8 mouse cellular contexts compared by ENCODE assay signal in the genomic region with DNA sequence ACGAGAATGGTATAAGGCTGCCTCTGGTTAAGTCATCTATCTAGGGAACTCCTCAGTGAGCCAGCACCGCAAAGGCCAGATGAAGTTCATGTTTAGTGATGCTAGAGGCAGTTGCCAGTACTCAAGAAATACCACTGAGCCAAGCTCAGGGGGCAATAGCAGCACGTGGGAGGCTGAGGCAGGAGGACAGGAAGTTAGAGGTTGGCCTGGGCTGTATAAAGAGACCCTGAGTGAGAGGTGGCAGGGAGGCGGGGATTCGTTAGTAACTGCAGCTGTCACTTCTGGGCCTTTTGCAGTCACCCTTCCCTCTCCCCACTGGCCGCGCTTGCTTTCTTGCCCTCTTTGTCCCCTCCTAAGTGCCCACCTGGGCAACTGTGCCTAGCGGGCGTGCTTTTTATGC. TPM values are rescaled to one million over a fixed set of nuclear protein-coding genes. Genes with fewer than 3 reads are reported as not detected.
DNase-seq lines count a peak whose midpoint lies in the region; ATAC-seq and TF ChIP-seq lines count a peak whose summit lies in the region.

No protein-coding gene starts in this region.

- peak overlapping the region; percentile 27 for H3K4me3 ChIP-seq in lung, embryonic 14.5 days (ENCODE audit: low read depth, low read length)
- H3K4me3 ChIP-seq in intestine, postnatal 0 days (ENCODE audit: low read depth, low read length): peak overlapping the region; percentile 34
- peak overlapping the region; percentile 44 for H3K4me3 ChIP-seq in neural tube, embryonic 15.5 days (replicated peaks)

- H3K4me2 ChIP-seq in lung, embryonic 14.5 days: peak overlapping the region; percentile 89
- H3K4me2 ChIP-seq in intestine, postnatal 0 days (replicated peaks; ENCODE audit: low read depth): peak overlapping the region; percentile 69
- H3K4me2 ChIP-seq in neural tube, embryonic 15.5 days: peak overlapping the region; percentile 92

- H3K27me3 ChIP-seq in lung, embryonic 14.5 days (ENCODE audit: insufficient read depth, low read length): no peaks in the 10 kb centered on the region
- no peaks in the 10 kb centered on the region for H3K27me3 ChIP-seq in intestine, postnatal 0 days (replicated peaks; ENCODE audit: control insufficient read depth, insufficient read depth, low read length)
- peaks cover 28% of the 10 kb centered on the region for H3K27me3 ChIP-seq in neural tube, embryonic 15.5 days (replicated peaks)

- DNase-seq in lung, embryonic 14.5 days: peak; percentile 19
- no peak for DNase-seq in lung, postnatal 36 days
- DNase-seq in embryo, embryonic 11 days: peak; percentile 52
- DNase-seq in right cerebral cortex, postnatal 25 days: no peak
- no peak for DNase-seq in spleen, postnatal 36 days (ENCODE audit: low spot score in 2 of 2)
- no peak for DNase-seq in layer of hippocampus, adult 8-10 months (ENCODE audit: low spot score in 2 of 2)

- TF ChIP-seq CTCF in lung, embryonic 14.5 days (IDR thresholded peaks at IDR 0.05; ENCODE audit: low read depth): no peak
- no peak for TF ChIP-seq CTCF in intestine, postnatal 0 days (IDR thresholded peaks at IDR 0.05; ENCODE audit: low read depth)

- H3K4me1 ChIP-seq in lung, embryonic 14.5 days (ENCODE audit: insufficient read depth): peaks cover 10% of the 10 kb centered on the region
- 0 out of 2 replicates have a peak, but pooled peaks cover 7% of the 10 kb centered on the region for H3K4me1 ChIP-seq in intestine, postnatal 0 days (replicated peaks; ENCODE audit: control insufficient read depth, insufficient read depth, low read length)
- H3K4me1 ChIP-seq in neural tube, embryonic 15.5 days: peaks cover 44% of the 10 kb centered on the region

- WGBS in lung, embryonic 14.5 days: 17% methylated on average over 9 of the region's 9 CpGs
- WGBS in intestine, postnatal 0 days: 24% methylated on average over 9 of the region's 9 CpGs
- 12% methylated on average over 9 of the region's 9 CpGs for WGBS in neural tube, embryonic 15.5 days

- H3K9ac ChIP-seq in lung, embryonic 14.5 days: peak overlapping the region; percentile 18
- H3K9ac ChIP-seq in intestine, postnatal 0 days (ENCODE audit: low read depth, low read length): no peak overlapping the region
- peak overlapping the region; percentile 14; the same call in 1 of the 2 replicates for H3K9ac ChIP-seq in neural tube, embryonic 15.5 days (replicated peaks)

- H3K9me3 ChIP-seq in lung, embryonic 14.5 days (ENCODE audit: low read depth, low read length): no peaks in the 10 kb centered on the region
- no peaks in the 10 kb centered on the region for H3K9me3 ChIP-seq in intestine, postnatal 0 days (ENCODE audit: control insufficient read depth)
- no peaks in the 10 kb centered on the region for H3K9me3 ChIP-seq in neural tube, embryonic 15.5 days (replicated peaks)

- ATAC-seq in lung, embryonic 14.5 days (ENCODE audit: insufficient read depth): peak; percentile 1; the same call in 1 of the 2 replicates
- no peak for ATAC-seq in intestine, postnatal 0 days
- no peak for ATAC-seq in neural tube, embryonic 15.5 days (ENCODE audit: low FRiP score)

- H3K27ac ChIP-seq in lung, embryonic 14.5 days (ENCODE audit: low read depth): no peak overlapping the region
- no peak overlapping the region for H3K27ac ChIP-seq in intestine, postnatal 0 days (ENCODE audit: low read depth, low read length)
- H3K27ac ChIP-seq in neural tube, embryonic 15.5 days (replicated peaks): no peak overlapping the region

- H3K36me3 ChIP-seq in lung, embryonic 14.5 days (ENCODE audit: insufficient read depth): peaks cover 25% of the 10 kb centered on the region
- H3K36me3 ChIP-seq in intestine, postnatal 0 days (ENCODE audit: control insufficient read depth, insufficient read depth): peaks cover 19% of the 10 kb centered on the region; the same call in 1 of the 2 replicates
- peaks cover 18% of the 10 kb centered on the region for H3K36me3 ChIP-seq in neural tube, embryonic 15.5 days

RNA-seq across cellular contexts. Expression of gene Rbm38, which starts 1.0 kb away (rescaled TPM):
- polyA plus RNA-seq in lung, embryonic 14.5 days (2014; fragmentation: Nextera tagmentation; extraction: Ambion mirVana): 45.6 and 45.8 TPM in 2 replicates
- 39.0 and 39.8 TPM in 2 replicates for polyA plus RNA-seq in intestine, postnatal 0 days (2015; fragmentation: Nextera tagmentation; extraction: Ambion mirVana)
- 11.5 and 22.7 TPM in 2 replicates for polyA plus RNA-seq in neural tube, embryonic 15.5 days (2015; fragmentation: Nextera tagmentation; extraction: Ambion mirVana)
- total RNA-seq in layer of hippocampus, adult 8-10 months (2022): 1 to 10 TPM; 3.1 to 6.3 (median 4.6) TPM

RNA-seq across cellular contexts. Expression of gene Rae1, which starts 19.4 kb away (rescaled TPM):
- polyA plus RNA-seq in lung, embryonic 14.5 days (2014; fragmentation: Nextera tagmentation; extraction: Ambion mirVana): 137 and 142 TPM in 2 replicates
- 62.8 and 63.5 TPM in 2 replicates for polyA plus RNA-seq in intestine, postnatal 0 days (2015; fragmentation: Nextera tagmentation; extraction: Ambion mirVana)
- 109 and 117 TPM in 2 replicates for polyA plus RNA-seq in neural tube, embryonic 15.5 days (2015; fragmentation: Nextera tagmentation; extraction: Ambion mirVana)
- total RNA-seq in layer of hippocampus, adult 8-10 months (2022): 10 to 100 TPM; 77.5 to 82.0 (median 79.3) TPM

RNA-seq across cellular contexts. Expression of gene Spo11, which starts 41.8 kb away (rescaled TPM):
- 0.13 and 0.15 TPM in 2 replicates for polyA plus RNA-seq in lung, embryonic 14.5 days (2014; fragmentation: Nextera tagmentation; extraction: Ambion mirVana)
- 0.04 TPM in 1 of 2 replicates, not detected in the other for polyA plus RNA-seq in intestine, postnatal 0 days (2015; fragmentation: Nextera tagmentation; extraction: Ambion mirVana)
- polyA plus RNA-seq in neural tube, embryonic 15.5 days (2015; fragmentation: Nextera tagmentation; extraction: Ambion mirVana): 0.44 and 1.1 TPM in 2 replicates
- total RNA-seq in layer of hippocampus, adult 8-10 months (2022): under 1 TPM in 3 of 4 experiments, not detected in 1; 0.14 to 0.56 (median 0.14) TPM

Comparison
In these comparisons a context has a peak if more than half of its experiments do, and no peak if none do; other contexts are left out.
1. DNase-seq: peak in lung, embryonic 14.5 days (single experiment) and embryo, embryonic 11 days (single experiment); none in lung, postnatal 36 days (single experiment), right cerebral cortex, postnatal 25 days (single experiment), spleen, postnatal 36 days (0 of 2) and layer of hippocampus, adult 8-10 months (0 of 2).
2. Peak in every context shown above with its lines, with median percentiles within 50 percentile points of each other: H3K4me2 ChIP-seq and H3K4me3 ChIP-seq.